Mouse (Mus musculus) hindbrain, postnatal 0 days (tissue): ENCODE results near the gene Hlcs. TPM values are rescaled to one million over a fixed set of nuclear protein-coding genes. Genes with fewer than 3 reads are reported as not detected.

Experiments
- ATAC-seq: fragments of 200-750 bp; cut with Nextera tagmentation; 2 replicates; pipeline ENCODE4 v1.8.0; 2017; ENCODE audit warnings: mild to moderate bottlenecking, moderate TSS enrichment, moderate library complexity
- DNase-seq: peaks from one replicate; pipeline ENCODE4 v3.0.0-alpha.2; 2015; ENCODE audit warnings: low spot score
- H3K27ac ChIP-seq: fragments of 300-500 bp; sonication (generic); 2 replicates; pipeline ENCODE4 v1.5.1; 2014; ENCODE audit warnings: mild to moderate bottlenecking
- H3K27me3 ChIP-seq: fragments of 300-500 bp; sonication (generic); 2 replicates; pipeline ENCODE4 v1.6.1; 2014; ENCODE audit warnings: low read length, mixed read lengths; ENCODE audit not compliant: insufficient read depth
- H3K36me3 ChIP-seq: fragments of 300-500 bp; sonication (generic); 2 replicates; pipeline ENCODE4 v1.6.1; 2014; ENCODE audit warnings: low read length, mixed read lengths; ENCODE audit not compliant: insufficient read depth
- H3K4me1 ChIP-seq: fragments of 300-500 bp; sonication (generic); 2 replicates; pipeline ENCODE4 v1.6.1; 2014; ENCODE audit warnings: antibody characterized with exemption, low read length, mixed read lengths; ENCODE audit not compliant: insufficient read depth
- H3K4me2 ChIP-seq: fragments of 300-500 bp; sonication (generic); 2 replicates; pipeline ENCODE4 v1.6.1; 2014; ENCODE audit warnings: low read depth, mild to moderate bottlenecking, low read length, moderate library complexity, mixed read lengths
- H3K4me3 ChIP-seq: fragments of 300-500 bp; sonication (generic); 2 replicates; pipeline ENCODE4 v1.5.1; 2014; ENCODE audit warnings: low read length
- H3K9ac ChIP-seq: fragments of 300-500 bp; sonication (generic); replicated peaks from 2 replicates; pipeline ENCODE4 v1.6.1; 2014; ENCODE audit warnings: mild to moderate bottlenecking, low read length, moderate library complexity, mixed read lengths
- H3K9me3 ChIP-seq: fragments of 300-500 bp; sonication (generic); 2 replicates; pipeline ENCODE4 v1.6.1; 2016; ENCODE audit warnings: low read length, mixed read lengths
- CTCF ChIP-seq: IDR thresholded peaks from 2 replicates; pipeline ENCODE4 v1.5.1; 2016; ENCODE audit warnings: antibody characterized with exemption, control low read depth, low read depth
- WGBS: fragments of 180-500 bp; shearing (Covaris S2); extraction: QIAGEN DNeasy Blood & Tissue Kit; methylation state at CpG from one replicate; pipeline ENCODE4 v1.1.7; 2014; 5-methylcytosine and 5-hydroxymethylcytosine counted together
- polyA plus RNA-seq: library from polyadenylated mRNA; unstranded; fragments of >200 nt; fragmentation: Nextera tagmentation; extraction: Ambion mirVana; gene quantifications from 2 replicates; pipeline ENCODE4 v1.2.1, GENCODE M21; 2015
- total RNA-seq: library from RNA; depleted of rRNA; stranded (reverse); fragments of >200 nt; gene quantifications from 2 replicates; pipeline ENCODE4 v1.2.3, GENCODE M21; 2014

Hlcs gene
- total and polyA plus RNA-seq, 2 experiments from 2014 or later: 7.3 to 8.1 TPM

DNA sequence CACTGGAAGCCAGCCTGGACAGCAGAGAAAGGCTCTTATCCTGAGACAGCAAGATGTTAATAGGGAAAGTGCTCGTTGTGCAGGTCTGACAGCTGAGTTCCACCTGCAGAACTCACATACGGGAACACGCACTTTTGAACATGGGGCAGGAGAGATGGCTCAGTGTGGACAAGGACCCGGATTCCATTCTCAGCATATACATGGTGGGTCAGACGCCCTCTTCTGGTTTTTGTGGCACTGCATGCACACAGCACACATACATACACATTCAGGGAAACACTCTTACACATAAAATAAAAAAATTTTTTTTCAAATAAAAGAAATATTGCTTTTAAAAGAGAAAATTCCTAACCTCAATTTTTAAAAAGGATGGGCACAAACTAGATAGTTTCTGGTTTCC lies 11.7 kb downstream of the Hlcs start:
- no peak for ATAC-seq
- Histone ChIP-seq H3K9ac (no peak overlapping the region), H3K27ac (no peak overlapping the region), H3K4me2 (no peak overlapping the region), H3K27me3 (no peaks in the 10 kb centered on the region), H3K9me3 (no peaks in the 10 kb centered on the region), H3K4me1 (peaks cover 3% of the 10 kb centered on the region; the same call in 1 of the 2 replicates), H3K36me3 (no peaks in the 10 kb centered on the region), H3K4me3 (no peak overlapping the region)
- DNase-seq: no peak
- 90% methylated on average over 5 of the region's 5 CpGs for WGBS
- TF ChIP-seq CTCF: peak; percentile 29

DNA sequence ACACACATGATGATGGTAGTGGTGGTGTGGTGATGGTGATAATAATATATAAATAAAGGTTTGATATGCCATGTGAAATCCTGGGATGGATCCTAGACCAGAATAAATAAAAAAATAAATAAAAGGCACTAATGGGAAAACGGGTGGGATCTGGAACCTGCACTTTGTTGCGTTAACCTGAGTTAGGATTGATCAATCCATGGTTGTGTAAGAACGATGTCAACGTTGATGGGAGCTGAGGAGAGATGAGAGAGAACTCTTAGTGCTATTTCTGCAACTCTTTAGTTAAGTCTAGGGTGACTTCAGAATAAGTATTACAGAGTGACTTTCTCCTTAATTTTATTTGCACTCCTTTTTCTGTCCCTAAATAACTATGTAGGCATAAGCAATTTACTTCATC lies 12.2 kb downstream of the Hlcs start:
- TF ChIP-seq CTCF: no peak
- no peak overlapping the region for H3K9ac ChIP-seq
- no peak overlapping the region for H3K27ac ChIP-seq
- ATAC-seq (no peak), DNase-seq (no peak)
- H3K4me2 ChIP-seq: no peak overlapping the region
- WGBS: 93% methylated on average over 4 of the region's 4 CpGs
- H3K27me3 ChIP-seq: no peaks in the 10 kb centered on the region
- no peak overlapping the region for H3K4me3 ChIP-seq
- H3K9me3 ChIP-seq: no peaks in the 10 kb centered on the region
- no peaks in the 10 kb centered on the region for H3K36me3 ChIP-seq
- H3K4me1 ChIP-seq: peaks cover 3% of the 10 kb centered on the region; the same call in 1 of the 2 replicates

DNA sequence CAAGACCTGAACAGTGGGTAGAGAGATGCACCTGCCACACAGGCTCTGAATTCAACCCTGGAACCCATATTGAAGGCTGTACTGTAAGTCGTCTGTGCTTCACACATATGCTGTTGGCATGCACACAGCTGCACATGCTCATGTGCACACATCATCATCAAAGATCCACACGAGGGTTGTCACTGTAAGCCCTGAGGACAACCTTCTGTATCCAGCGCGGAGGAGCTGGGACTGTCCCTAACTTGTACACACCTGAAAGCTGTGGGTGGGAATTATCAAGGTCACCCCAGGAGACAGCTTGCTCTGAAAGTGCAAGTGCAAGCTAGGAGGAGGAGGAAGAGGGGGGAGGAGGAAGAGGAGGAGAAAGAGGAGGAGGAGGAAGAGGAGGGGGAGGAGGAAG lies 14.2 kb downstream of the Hlcs start:
- H3K4me1 ChIP-seq: peaks cover 3% of the 10 kb centered on the region; the same call in 1 of the 2 replicates
- no peak for TF ChIP-seq CTCF
- no peaks in the 10 kb centered on the region for H3K9me3 ChIP-seq
- H3K36me3 ChIP-seq: no peaks in the 10 kb centered on the region
- ATAC-seq: no peak
- no peaks in the 10 kb centered on the region for H3K27me3 ChIP-seq
- no peak overlapping the region for H3K9ac ChIP-seq
- no peak overlapping the region for H3K4me3 ChIP-seq
- DNase-seq: no peak
- no peak overlapping the region for H3K4me2 ChIP-seq
- WGBS: 64% methylated on average over 4 of the region's 4 CpGs
- H3K27ac ChIP-seq: no peak overlapping the region

DNA sequence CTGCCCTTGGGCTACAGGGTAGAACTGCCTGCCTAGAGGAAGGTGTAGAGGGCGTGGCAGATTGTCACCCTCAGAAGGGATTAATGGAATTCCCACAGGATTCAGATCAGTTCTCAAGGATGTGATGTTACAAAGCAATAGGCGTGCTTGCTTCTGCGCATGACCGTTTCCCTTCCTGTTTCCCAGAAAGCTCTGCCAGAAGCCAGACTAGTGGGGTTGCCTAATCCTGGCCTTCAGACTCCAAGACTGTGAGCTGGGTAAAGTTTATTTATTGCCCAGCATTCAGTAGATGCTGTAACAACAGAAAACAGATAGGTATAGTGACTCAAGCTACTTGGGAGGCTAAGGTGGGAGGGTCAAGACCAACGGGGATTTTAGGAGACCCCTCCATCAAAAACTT lies 15.3 kb downstream of the Hlcs start:
- no peak overlapping the region for H3K9ac ChIP-seq
- 89% methylated on average over 5 of the region's 5 CpGs for WGBS
- no peak for DNase-seq
- no peaks in the 10 kb centered on the region for H3K36me3 ChIP-seq
- no peaks in the 10 kb centered on the region for H3K9me3 ChIP-seq
- no peak for TF ChIP-seq CTCF
- H3K4me2 ChIP-seq: no peak overlapping the region
- H3K4me3 ChIP-seq: no peak overlapping the region
- no peaks in the 10 kb centered on the region for H3K27me3 ChIP-seq
- H3K4me1 ChIP-seq: peaks cover 2% of the 10 kb centered on the region; the same call in 1 of the 2 replicates
- H3K27ac ChIP-seq: no peak overlapping the region
- no peak for ATAC-seq

DNA sequence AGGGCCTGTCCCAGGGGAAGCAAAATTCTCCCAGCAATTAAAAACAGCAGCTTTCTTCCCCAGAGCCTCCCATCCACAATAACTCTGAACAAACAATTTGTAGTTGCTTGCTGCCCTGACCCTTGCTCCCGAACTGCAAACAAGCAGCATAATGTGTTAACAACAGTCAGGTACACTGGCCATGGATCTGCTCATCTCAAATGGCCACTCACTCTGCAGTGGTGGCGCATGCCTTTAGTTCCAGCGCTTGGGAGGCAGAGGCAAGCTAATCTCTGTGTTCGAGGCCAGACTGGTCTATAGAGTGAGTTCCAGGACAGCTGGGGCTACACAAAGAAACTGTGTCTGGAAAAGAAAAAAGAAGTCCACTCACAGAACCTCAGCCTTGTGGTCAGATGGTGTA lies 22.2 kb downstream of the Hlcs start:
- DNase-seq (no peak), ATAC-seq (no peak)
- Histone ChIP-seq H3K9ac (no peak overlapping the region), H3K36me3 (no peaks in the 10 kb centered on the region), H3K4me1 (no peaks in the 10 kb centered on the region), H3K9me3 (no peaks in the 10 kb centered on the region), H3K27me3 (no peaks in the 10 kb centered on the region), H3K27ac (no peak overlapping the region), H3K4me2 (no peak overlapping the region), H3K4me3 (no peak overlapping the region)
- TF ChIP-seq CTCF: no peak
- WGBS: 87% methylated on average over 4 of the region's 4 CpGs

DNA sequence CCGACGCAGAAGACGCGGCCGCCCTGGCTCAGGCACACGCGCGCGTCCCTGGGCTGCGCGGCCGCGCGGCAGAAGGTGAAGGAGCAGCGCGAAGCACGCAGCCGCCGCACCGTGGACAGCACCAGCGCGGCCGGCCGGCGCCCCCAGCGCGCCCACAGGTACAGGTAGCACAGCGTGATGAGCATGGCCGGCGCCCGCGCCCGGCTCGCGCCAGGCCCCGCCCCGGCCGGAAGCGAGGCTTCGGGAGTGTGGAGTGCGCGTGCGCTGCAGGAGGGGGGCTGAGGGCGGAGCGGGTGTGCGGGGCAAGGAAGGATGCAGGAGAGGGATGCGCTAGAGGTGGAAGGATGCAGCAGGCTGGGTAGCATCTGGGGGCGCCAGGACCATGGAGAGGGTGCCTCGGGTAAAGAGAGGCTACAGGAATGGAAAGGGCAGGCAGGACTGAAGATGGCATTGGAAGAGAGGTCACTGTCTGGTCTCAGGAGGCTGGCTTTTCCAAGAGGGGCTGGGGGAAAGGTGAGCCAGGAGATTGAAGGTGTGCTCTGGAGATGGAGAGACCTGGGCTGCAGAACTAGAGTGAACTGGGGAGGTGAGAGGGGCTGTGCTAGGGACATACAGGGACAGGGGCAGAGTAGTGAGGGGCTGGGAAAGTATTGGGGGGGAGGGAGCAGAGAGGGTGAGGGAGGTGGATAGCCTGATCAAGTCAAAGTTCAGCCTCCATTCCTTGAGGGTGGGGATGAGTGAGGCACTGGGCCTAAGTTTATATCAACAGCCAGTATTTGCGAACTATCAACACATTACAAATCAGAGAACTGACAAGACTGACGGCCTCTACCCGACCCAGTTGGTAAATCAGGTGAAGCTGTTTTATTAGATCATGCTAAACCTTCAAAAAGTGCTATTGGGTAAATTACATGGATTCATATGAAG lies 23.0 kb downstream of the Hlcs start:
- peak; percentile 92 for DNase-seq
- Histone ChIP-seq H3K4me3 (peak overlapping the region; percentile 76), H3K27me3 (no peaks in the 10 kb centered on the region), H3K27ac (peak overlapping the region; percentile 83), H3K9ac (peak overlapping the region; percentile 78), H3K4me1 (no peaks in the 10 kb centered on the region), H3K4me2 (peak overlapping the region; percentile 96), H3K36me3 (no peaks in the 10 kb centered on the region), H3K9me3 (no peaks in the 10 kb centered on the region)
- peak; percentile 96 for ATAC-seq
- 6% methylated on average over 50 of the region's 52 CpGs for WGBS
- TF ChIP-seq CTCF: no peak
